Mouse (Mus musculus) heart, embryonic 12.5 days (tissue): ENCODE results near the gene Ap3m1. TPM values are rescaled to one million over a fixed set of nuclear protein-coding genes. Genes with fewer than 3 reads are reported as not detected.
"Not testable (repeated sequence)": the region's sequence is repeated elsewhere in the genome, so short reads cannot be mapped to it uniquely, and the experiment has no call there.

Source experiments
- ATAC-seq: fragments of 200-750 bp; cut with Nextera tagmentation; 2 replicates; pipeline ENCODE4 v1.8.0; 2017; ENCODE audit warnings: moderate TSS enrichment, moderate library complexity; ENCODE audit not compliant: insufficient number of reproducible peaks, low FRiP score
- H3K27ac ChIP-seq: fragments of 300-500 bp; sonication (generic); 2 replicates; pipeline ENCODE4 v1.5.1; 2016; ENCODE audit warnings: mild to moderate bottlenecking, moderate library complexity; ENCODE audit not compliant: poor library complexity, severe bottlenecking
- H3K27me3 ChIP-seq: fragments of 300-500 bp; sonication (generic); replicated peaks from 2 replicates; pipeline ENCODE4 v1.6.1; 2016; ENCODE audit warnings: mild to moderate bottlenecking, moderate library complexity
- H3K36me3 ChIP-seq: fragments of 300-500 bp; sonication (generic); 2 replicates; pipeline ENCODE4 v1.6.1; 2016; ENCODE audit warnings: mild to moderate bottlenecking, moderate library complexity
- H3K4me1 ChIP-seq: fragments of 300-500 bp; sonication (generic); replicated peaks from 2 replicates; pipeline ENCODE4 v1.6.1; 2016; ENCODE audit warnings: mild to moderate bottlenecking
- H3K4me2 ChIP-seq: fragments of 300-500 bp; sonication (generic); 2 replicates; pipeline ENCODE4 v1.6.1; 2016; ENCODE audit warnings: mild to moderate bottlenecking, moderate library complexity
- H3K4me3 ChIP-seq: fragments of 300-500 bp; sonication (generic); 2 replicates; pipeline ENCODE4 v1.5.1; 2016; ENCODE audit warnings: mild to moderate bottlenecking
- H3K9ac ChIP-seq: fragments of 300-500 bp; sonication (generic); 2 replicates; pipeline ENCODE4 v1.6.1; 2016; ENCODE audit warnings: mild to moderate bottlenecking, moderate library complexity
- H3K9me3 ChIP-seq: fragments of 300-500 bp; sonication (generic); replicated peaks from 2 replicates; pipeline ENCODE4 v1.6.1; 2016; ENCODE audit warnings: mild to moderate bottlenecking, moderate library complexity
- WGBS: fragments of 180-500 bp; shearing (Covaris S2); methylation state at CpG from one replicate; pipeline ENCODE4 v1.1.7; 2016; 5-methylcytosine and 5-hydroxymethylcytosine counted together
- polyA plus RNA-seq: library from polyadenylated mRNA; unstranded; fragments of >200 nt; fragmentation: Nextera tagmentation; extraction: Ambion mirVana; gene quantifications from 2 replicates; pipeline ENCODE4 v1.2.1, GENCODE M21; 2016

Ap3m1 gene
- polyA plus RNA-seq = 71.5 and 75.4 TPM in 2 replicates

DNA sequence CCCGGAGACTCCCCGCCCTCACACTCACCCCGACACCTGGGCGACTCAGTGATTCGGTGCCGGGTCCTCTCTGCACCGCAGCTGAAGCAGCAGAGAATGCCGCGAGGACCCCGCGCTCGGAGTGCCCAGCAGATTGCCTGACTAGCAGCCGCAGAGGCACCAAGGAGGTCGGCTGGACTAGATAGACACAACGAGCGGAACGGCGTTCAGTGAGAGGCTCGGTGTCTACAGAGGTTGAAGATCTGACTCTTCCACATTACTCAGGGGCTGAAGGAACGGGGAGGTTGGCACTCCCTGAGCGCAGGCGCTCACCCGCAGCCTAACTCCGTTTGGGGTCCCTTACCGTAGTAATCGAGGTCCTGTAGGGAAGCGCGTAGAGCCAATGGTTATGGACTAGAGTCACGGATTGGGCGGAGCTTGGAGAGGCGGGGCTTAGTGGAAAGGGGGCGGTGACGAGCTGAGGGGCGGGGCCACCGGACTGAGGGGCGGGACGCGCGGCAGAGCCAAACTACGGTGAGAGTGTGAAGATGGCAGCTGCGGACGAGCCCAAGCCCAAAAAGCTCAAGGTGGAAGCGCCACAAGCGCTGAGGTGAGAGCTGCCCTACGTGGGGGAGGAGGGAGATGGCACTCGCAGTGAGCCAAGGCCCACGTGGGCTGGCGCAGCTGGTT is at the start of gene Ap3m1, which contains the start of gene Adk:
Ap3m1 (minus strand) TSS at position 397 of the 669 bp plus-strand sequence.
Adk (plus strand) TSS at position 463 of the 669 bp plus-strand sequence.
- Histone ChIP-seq H3K4me2 (peak within 1 kb of the TSS; percentile 76), H3K27ac (peak within 1 kb of the TSS; percentile 83), H3K9ac (peak within 1 kb of the TSS; percentile 81), H3K27me3 (no peaks in the 10 kb centered on the region), H3K36me3 (peaks cover 5% of the 10 kb centered on the region; the same call in 1 of the 2 replicates), H3K4me3 (peak within 1 kb of the TSS; percentile 82), H3K4me1 (peaks cover 19% of the 10 kb centered on the region), H3K9me3 (no peaks in the 10 kb centered on the region)
- under 1% methylated on average over 48 of the region's 48 CpGs for WGBS
- peak; percentile 97 for ATAC-seq

DNA sequence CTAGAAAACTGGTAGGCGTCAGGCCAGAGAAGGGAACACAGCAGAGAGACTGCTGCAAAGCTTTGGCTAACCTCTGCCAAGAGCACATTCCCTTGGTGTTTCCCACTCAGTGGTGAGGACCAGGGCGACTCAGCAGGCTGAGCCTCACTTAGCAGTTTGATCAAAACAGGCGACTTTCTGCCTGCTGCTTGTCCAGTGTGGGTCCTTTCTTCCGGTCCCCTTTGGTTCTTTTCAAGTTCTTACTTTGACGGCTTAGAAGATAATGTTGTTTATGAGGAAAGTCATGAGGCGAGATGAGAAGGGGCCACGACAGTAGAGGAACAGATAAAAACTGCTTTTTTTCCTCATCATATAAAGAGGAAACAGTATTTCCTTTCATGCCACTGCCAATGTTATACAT is 49.3 kb upstream of the Ap3m1 start:
- H3K4me2 ChIP-seq = peak overlapping the region; percentile 26; the same call in 1 of the 2 replicates
- H3K36me3 ChIP-seq = peaks cover 1% of the 10 kb centered on the region; the same call in 1 of the 2 replicates
- no peak for ATAC-seq
- peaks cover 36% of the 10 kb centered on the region for H3K4me1 ChIP-seq
- 28% methylated on average over 7 of the region's 7 CpGs for WGBS
- H3K27ac ChIP-seq = peak overlapping the region; percentile 71
- no peak overlapping the region for H3K9ac ChIP-seq
- no peak overlapping the region for H3K4me3 ChIP-seq
- no peaks in the 10 kb centered on the region for H3K9me3 ChIP-seq
- no peaks in the 10 kb centered on the region for H3K27me3 ChIP-seq

DNA sequence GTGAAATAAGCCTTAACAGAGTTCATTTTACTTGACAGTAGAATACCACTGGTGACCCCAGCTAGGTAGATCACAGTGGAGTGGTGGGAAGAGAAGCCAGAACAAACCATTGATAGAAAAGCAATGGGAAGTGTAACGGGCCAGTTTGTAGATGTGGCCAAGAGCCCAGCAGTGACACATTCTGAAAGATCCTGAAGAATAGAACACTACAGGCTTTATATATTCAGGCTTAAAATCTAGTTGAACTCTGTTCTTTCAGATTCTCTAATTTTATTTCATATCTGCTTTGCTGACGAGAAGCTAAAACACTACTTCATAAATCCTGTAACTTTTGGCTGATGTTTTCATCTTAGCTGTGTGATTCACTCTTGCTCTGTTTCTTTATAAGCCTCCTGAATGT is 48.6 kb upstream of the Ap3m1 start:
- no peak overlapping the region; the same call in 1 of the 2 replicates for H3K27ac ChIP-seq
- no peak overlapping the region for H3K4me2 ChIP-seq

DNA sequence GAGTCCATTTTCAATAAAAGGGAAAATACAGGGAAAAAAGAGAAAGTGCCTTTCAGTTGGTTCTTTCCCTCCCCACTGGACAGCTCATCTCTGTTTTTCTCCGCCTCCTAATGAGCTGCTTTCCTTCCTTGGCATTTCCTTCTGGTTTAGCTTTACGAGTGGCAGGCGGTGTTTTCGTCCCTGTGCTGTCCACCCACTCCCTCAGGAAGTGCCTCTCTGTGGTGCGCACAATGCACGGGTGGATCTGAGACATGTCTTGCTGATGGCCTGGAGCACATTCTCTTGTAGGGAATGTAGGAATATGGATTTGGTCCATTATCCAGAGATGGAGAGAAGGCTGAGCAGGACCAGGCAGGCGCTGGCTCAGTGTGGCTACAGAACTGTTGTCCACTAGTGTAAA is 47.1 kb upstream of the Ap3m1 start:
- Histone ChIP-seq H3K36me3 (no peaks in the 10 kb centered on the region), H3K27ac (0 out of 2 replicates have a peak overlapping the region, but pooled peaks have one; percentile 8), H3K4me2 (no peak overlapping the region), H3K9ac (no peak overlapping the region), H3K4me1 (peaks cover 48% of the 10 kb centered on the region), H3K9me3 (no peaks in the 10 kb centered on the region), H3K27me3 (no peaks in the 10 kb centered on the region), H3K4me3 (no peak overlapping the region)
- 55% methylated on average over 7 of the region's 7 CpGs for WGBS
- no peak for ATAC-seq

More for the DNA sequence above, 48.6 kb upstream of the Ap3m1 start:
- no peaks in the 10 kb centered on the region for H3K36me3 ChIP-seq
- H3K4me1 ChIP-seq = peaks cover 40% of the 10 kb centered on the region
- no peaks in the 10 kb centered on the region for H3K27me3 ChIP-seq
- no peak for ATAC-seq
- no peak overlapping the region for H3K4me3 ChIP-seq
- H3K9me3 ChIP-seq = no peaks in the 10 kb centered on the region
- no peak overlapping the region for H3K9ac ChIP-seq
- 73% methylated on average over 2 of the region's 2 CpGs for WGBS

DNA sequence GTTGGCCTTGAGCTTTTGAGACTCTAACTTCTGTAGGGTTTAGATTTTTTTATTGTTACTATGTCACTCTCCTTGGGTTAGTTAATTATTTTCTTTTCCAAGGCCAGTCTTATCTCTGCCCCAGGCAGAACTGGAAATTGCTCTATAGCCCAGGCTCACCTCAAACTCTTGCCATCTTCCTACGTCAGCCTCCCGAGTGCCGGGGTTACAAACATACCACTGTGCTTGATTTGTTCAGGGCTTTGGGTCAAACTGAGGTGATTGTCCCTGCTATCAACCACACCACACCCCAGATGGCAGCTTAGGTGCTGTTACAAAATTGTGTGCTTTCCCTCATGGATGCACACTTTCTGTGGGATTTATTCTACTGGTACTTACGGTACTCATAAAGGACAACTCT is 44.4 kb upstream of the Ap3m1 start:
- H3K4me2 ChIP-seq = no peak overlapping the region
- 67% methylated on average over 4 of the region's 4 CpGs for WGBS
- H3K4me3 ChIP-seq = no peak overlapping the region
- no peaks in the 10 kb centered on the region for H3K27me3 ChIP-seq
- no peak for ATAC-seq
- no peak overlapping the region for H3K27ac ChIP-seq
- H3K9ac ChIP-seq = no peak overlapping the region
- H3K36me3 ChIP-seq = peaks cover 12% of the 10 kb centered on the region
- peaks cover 46% of the 10 kb centered on the region for H3K4me1 ChIP-seq
- H3K9me3 ChIP-seq = no peaks in the 10 kb centered on the region

DNA sequence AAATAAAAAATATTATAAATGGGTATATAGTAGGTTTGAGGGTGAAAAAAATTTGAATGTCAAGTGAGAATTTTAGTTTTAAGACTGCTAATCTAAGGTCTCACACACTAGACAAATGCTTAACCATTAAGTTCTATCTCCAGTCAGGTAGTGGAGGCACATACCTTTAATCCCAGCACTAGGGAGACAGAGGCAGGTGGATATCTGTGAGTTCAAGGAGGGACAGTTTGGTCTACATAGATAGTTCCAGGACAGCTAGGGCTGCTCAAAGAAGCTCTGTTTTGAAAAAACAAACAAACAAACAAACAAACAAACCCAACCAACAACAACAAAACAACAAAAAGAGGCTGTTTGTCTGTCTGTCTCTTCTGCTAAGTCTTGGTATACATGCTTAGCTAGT is 44.0 kb upstream of the Ap3m1 start:
- no peak overlapping the region for H3K27ac ChIP-seq

DNA sequence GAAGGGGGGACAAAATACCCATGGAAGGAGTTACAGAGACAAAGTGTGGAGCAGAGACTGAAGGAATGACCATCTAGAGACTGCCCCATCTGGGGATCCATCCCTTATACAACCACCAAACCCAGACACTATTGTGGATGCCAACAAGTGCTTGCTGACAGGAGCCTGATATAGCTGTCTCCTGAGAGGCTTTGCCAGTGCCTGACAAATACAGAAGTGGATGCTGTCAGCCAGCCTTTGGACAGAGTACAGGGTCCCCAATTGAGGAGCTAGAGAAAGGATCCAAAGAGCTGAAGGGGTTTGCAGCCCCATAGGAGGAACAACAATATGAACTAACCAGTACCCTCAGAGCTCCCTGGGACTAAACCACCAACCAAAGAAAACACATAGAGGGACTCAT is 41.9 kb upstream of the Ap3m1 start:
- H3K27me3 ChIP-seq, H3K4me2 ChIP-seq, ATAC-seq, H3K9ac ChIP-seq, H3K9me3 ChIP-seq, H3K4me3 ChIP-seq: not testable (repeated sequence)
- Histone ChIP-seq H3K27ac (peak overlapping the region; percentile 54; the same call in 1 of the 2 replicates), H3K4me1 (peaks cover 34% of the 10 kb centered on the region), H3K36me3 (peaks cover 12% of the 10 kb centered on the region)

More for the DNA sequence above, 44.0 kb upstream of the Ap3m1 start:
- no peak overlapping the region for H3K4me2 ChIP-seq
- H3K36me3 ChIP-seq = peaks cover 12% of the 10 kb centered on the region
- no peaks in the 10 kb centered on the region for H3K27me3 ChIP-seq
- no peaks in the 10 kb centered on the region for H3K9me3 ChIP-seq
- no peak overlapping the region for H3K4me3 ChIP-seq
- no peak overlapping the region for H3K9ac ChIP-seq
- peaks cover 43% of the 10 kb centered on the region for H3K4me1 ChIP-seq
- no peak for ATAC-seq

DNA sequence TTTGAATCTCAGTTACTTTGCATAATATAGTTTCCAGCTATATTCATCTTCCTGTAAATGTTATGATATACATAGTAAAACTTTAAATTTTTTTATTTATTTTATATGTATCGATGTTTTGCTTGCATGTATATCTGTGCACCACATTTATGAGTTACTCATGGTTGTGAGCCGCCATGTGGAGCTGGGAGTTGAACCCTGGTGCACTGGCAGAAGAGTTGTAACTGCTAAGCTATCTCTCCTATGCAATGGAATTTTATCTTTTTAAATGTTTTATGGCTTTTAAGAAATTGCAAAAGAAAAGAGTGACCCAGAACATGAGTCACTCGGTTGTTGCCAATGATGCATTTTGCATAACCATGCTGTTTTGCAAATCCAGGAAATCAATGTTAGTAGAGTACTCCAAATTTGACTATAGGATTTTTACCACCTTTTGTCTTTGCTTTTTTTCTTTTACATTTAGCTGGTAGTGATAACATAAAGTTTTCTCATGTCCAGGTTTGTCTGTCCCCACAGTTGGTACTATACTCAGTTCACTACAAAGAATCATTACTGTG is 38.7 kb upstream of the Ap3m1 start:
- whole genome bisulfite sequencing = 90% methylated on average over 3 of the region's 3 CpGs
- Histone ChIP-seq H3K4me3 (no peak overlapping the region), H3K4me1 (peaks cover 50% of the 10 kb centered on the region), H3K27me3 (no peaks in the 10 kb centered on the region), H3K36me3 (peaks cover 12% of the 10 kb centered on the region), H3K27ac (no peak overlapping the region), H3K9ac (no peak overlapping the region), H3K9me3 (no peaks in the 10 kb centered on the region), H3K4me2 (no peak overlapping the region)
- ATAC-seq = no peak

DNA sequence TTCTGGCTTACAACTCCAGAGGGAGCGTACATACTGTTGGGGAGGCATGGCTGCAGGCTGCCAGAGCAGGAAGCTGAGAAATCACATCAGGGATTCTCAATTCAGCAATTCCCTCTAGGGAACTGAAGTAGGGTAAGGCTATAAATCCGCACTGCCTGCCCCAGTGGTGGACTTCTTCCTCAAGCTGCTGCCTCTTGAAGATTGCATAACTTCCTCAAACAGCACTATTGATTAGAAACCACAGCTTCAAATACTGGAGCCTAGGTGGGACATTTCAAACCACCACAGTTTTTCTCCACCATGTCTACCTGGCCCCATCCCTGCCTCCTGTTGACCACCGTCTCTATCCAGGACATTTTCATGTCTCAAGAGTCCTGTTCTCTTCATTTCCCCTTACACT is 38.1 kb upstream of the Ap3m1 start:
- Histone ChIP-seq H3K4me2 (no peak overlapping the region), H3K4me3 (no peak overlapping the region), H3K27me3 (no peaks in the 10 kb centered on the region), H3K4me1 (peaks cover 56% of the 10 kb centered on the region), H3K36me3 (peaks cover 12% of the 10 kb centered on the region), H3K27ac (no peak overlapping the region), H3K9ac (no peak overlapping the region), H3K9me3 (no peaks in the 10 kb centered on the region)
- WGBS = 75% methylated on average over 3 of the region's 3 CpGs
- no peak for ATAC-seq

DNA sequence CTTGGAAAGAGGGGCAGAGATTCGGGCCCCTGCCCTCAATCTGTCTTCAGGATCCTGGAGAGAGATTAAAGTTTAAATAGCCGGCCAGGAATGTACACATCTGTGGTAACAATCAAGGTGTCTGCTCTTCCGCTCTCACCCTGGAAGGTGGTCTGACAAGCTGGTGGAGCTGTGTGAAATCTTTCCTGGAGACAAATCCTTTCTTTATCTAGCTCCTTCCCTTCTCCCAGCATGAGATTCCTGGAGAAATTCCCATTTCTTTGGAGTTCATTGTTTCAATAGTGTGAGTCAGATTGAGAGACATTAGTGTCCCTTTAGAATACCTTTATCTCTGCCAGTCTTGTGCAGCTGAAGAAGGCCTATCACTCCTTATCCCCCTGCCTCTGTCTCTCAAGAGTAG is 36.4 kb upstream of the Ap3m1 start:
- Histone ChIP-seq H3K4me3 (no peak overlapping the region), H3K4me1 (peaks cover 54% of the 10 kb centered on the region)

DNA sequence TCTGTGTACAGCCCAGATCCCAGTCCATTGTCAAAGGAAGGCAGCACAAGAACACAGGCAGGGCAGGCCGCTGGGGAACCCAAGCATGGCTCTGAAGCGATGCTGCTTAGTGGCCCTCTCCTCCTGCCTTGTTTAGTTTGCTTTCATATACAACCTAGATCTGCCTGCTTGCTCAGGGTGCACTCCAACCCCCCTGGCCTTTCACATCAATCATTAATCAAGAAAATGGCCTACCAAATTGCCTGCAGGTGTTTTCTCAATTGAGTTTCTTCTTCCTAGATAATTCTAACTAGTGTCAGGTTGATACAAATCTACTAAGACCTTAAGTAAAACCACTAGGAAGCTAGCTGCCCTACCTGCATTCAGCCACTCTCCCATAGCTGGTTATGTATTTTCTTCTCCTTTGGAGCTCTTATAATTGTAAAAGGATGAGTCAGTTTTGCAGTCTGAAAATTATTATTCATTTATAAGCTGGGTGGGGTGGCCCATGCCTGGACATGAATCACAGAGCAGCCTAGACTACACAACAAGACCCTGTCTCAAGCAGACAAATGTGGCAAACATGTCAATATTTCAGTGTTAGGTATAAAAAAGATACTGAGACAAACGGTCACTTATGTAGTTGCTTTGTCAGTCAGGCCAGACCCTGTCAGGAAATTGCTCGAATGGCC is 35.2 kb upstream of the Ap3m1 start:
- H3K27me3 ChIP-seq = no peaks in the 10 kb centered on the region
- 44% methylated on average over 4 of the region's 4 CpGs for WGBS
- H3K4me2 ChIP-seq = peak overlapping the region; percentile 37
- H3K36me3 ChIP-seq = peaks cover 7% of the 10 kb centered on the region
- no peaks in the 10 kb centered on the region for H3K9me3 ChIP-seq
- ATAC-seq = no peak
- peaks cover 65% of the 10 kb centered on the region for H3K4me1 ChIP-seq
- H3K27ac ChIP-seq = peak overlapping the region; percentile 95
- H3K4me3 ChIP-seq = no peak overlapping the region
- peak overlapping the region; percentile 54; the same call in 1 of the 2 replicates for H3K9ac ChIP-seq

More for the DNA sequence above, 36.4 kb upstream of the Ap3m1 start:
- ATAC-seq = no peak
- 27% methylated on average over 3 of the region's 3 CpGs for WGBS
- Histone ChIP-seq H3K27me3 (no peaks in the 10 kb centered on the region), H3K9me3 (no peaks in the 10 kb centered on the region), H3K9ac (no peak overlapping the region), H3K4me2 (no peak overlapping the region), H3K27ac (peak overlapping the region; percentile 32; the same call in 1 of the 2 replicates), H3K36me3 (peaks cover 12% of the 10 kb centered on the region)
